Mouse (Mus musculus) forebrain, embryonic 16.5 days (tissue): Measurements from ENCODE around the gene Ifna11. TPM values are rescaled to one million over a fixed set of nuclear protein-coding genes. Genes with fewer than 3 reads are reported as not detected.
"Not testable (repeated sequence)": the region's sequence is repeated elsewhere in the genome, so short reads cannot be mapped to it uniquely, and the experiment has no call there.

Experiments
- ATAC-seq: fragments of 200-750 bp; cut with Nextera tagmentation; 2 replicates; pipeline ENCODE4 v1.8.0; 2017; ENCODE audit warnings: mild to moderate bottlenecking, moderate library complexity
- H3K27ac ChIP-seq: fragments of 300-500 bp; sonication (generic); 2 replicates; pipeline ENCODE4 v1.5.1; 2014; ENCODE audit warnings: low read length, control low read depth
- H3K27me3 ChIP-seq: fragments of 300-500 bp; sonication (generic); replicated peaks from 2 replicates; pipeline ENCODE4 v1.6.1; 2014; ENCODE audit warnings: low read length; ENCODE audit not compliant: control insufficient read depth, insufficient read depth
- H3K36me3 ChIP-seq: fragments of 300-500 bp; sonication (generic); 2 replicates; pipeline ENCODE4 v1.6.1; 2014; ENCODE audit not compliant: control insufficient read depth, insufficient read depth
- H3K4me1 ChIP-seq: fragments of 300-500 bp; sonication (generic); replicated peaks from 2 replicates; pipeline ENCODE4 v1.6.1; 2014; ENCODE audit warnings: low read length; ENCODE audit not compliant: control insufficient read depth, insufficient read depth
- H3K4me2 ChIP-seq: fragments of 300-500 bp; sonication (generic); 2 replicates; pipeline ENCODE4 v1.6.1; 2014; ENCODE audit warnings: mild to moderate bottlenecking, low read length, control low read depth
- H3K4me3 ChIP-seq: fragments of 300-500 bp; sonication (generic); replicated peaks from 2 replicates; pipeline ENCODE4 v1.5.1; 2014; ENCODE audit warnings: mild to moderate bottlenecking, low read length, control low read depth
- H3K9ac ChIP-seq: fragments of 300-500 bp; sonication (generic); replicated peaks from 2 replicates; pipeline ENCODE4 v1.6.1; 2014; ENCODE audit warnings: low read depth, low read length, control low read depth
- H3K9me3 ChIP-seq: fragments of 300-500 bp; sonication (generic); 2 replicates; pipeline ENCODE4 v1.6.1; 2016; ENCODE audit warnings: low read length; ENCODE audit not compliant: control insufficient read depth
- WGBS: fragments of 180-500 bp; shearing (Covaris S2); extraction: QIAGEN DNeasy Blood & Tissue Kit; methylation state at CpG from one replicate; pipeline ENCODE4 v1.1.7; 2014; 5-methylcytosine and 5-hydroxymethylcytosine counted together
- polyA plus RNA-seq: library from polyadenylated mRNA; unstranded; fragments of >200 nt; fragmentation: Nextera tagmentation; extraction: Ambion mirVana; gene quantifications from 2 replicates; pipeline ENCODE4 v1.2.1, GENCODE M21; 2015

The Ifna11 gene
- polyA plus RNA-seq, 1 experiment from 2014 or later: not detected

DNA sequence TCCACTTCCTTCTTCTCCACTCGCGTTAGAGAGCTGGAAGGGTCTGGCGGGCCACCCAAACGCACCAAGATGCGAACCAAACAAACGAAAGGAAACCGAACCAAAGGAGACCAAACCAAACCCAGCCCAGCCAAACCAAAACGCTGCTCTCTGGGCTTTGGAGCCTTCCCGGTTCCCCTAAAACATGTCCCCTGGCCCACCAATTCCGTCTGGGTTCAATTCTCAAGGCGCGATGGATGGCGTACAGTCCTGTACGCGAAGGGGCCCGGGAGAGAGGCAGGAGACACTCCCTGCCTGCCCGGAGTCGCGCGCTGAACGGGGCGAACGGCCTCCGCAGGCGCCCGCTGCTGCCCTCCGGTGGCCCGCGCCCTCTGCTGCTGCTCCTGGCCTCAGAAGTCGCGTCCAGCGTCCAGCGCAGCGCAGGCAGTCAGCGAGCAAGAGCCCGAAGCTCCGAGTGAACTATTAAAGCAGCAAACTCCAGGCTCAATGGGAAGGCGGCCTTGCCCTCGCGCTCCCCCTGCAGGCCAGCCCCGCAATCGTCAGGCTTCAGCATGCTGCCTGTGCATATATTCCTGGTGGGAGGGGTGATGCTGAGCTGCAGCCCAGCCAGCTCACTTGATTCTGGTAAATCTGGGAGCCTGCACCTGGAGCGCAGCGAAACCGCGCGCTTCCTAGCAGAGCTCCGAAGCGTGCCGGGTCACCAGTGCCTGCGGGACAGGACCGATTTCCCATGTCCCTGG lies 25.7 kb upstream of the Ifna11 start, which contains the start of gene Gm13275:
Gm13275 (plus strand) TSS at position 552 of the 740 bp plus-strand sequence.
- not testable (repeated sequence) for H3K36me3 ChIP-seq, H3K27me3 ChIP-seq, H3K9me3 ChIP-seq, H3K4me3 ChIP-seq, ATAC-seq, H3K4me2 ChIP-seq, H3K4me1 ChIP-seq, H3K9ac ChIP-seq, H3K27ac ChIP-seq
- 0% methylated on average over 6 of the region's 52 CpGs for WGBS

DNA sequence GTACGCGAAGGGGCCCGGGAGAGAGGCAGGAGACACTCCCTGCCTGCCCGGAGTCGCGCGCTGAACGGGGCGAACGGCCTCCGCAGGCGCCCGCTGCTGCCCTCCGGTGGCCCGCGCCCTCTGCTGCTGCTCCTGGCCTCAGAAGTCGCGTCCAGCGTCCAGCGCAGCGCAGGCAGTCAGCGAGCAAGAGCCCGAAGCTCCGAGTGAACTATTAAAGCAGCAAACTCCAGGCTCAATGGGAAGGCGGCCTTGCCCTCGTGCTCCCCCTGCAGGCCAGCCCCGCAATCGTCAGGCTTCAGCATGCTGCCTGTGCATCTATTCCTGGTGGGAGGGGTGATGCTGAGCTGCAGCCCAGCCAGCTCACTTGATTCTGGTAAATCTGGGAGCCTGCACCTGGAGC lies 22.7 kb upstream of the Ifna11 start, which contains the start of gene Gm13279:
Gm13279 (plus strand) TSS at position 301 of the 400 bp plus-strand sequence.
- ATAC-seq, H3K9ac ChIP-seq, H3K27ac ChIP-seq, H3K36me3 ChIP-seq, H3K27me3 ChIP-seq, H3K4me3 ChIP-seq, H3K9me3 ChIP-seq, H3K4me2 ChIP-seq, H3K4me1 ChIP-seq: not testable (repeated sequence)
- no CpG with 5 or more reads among the region's 28 CpGs for whole genome bisulfite sequencing

DNA sequence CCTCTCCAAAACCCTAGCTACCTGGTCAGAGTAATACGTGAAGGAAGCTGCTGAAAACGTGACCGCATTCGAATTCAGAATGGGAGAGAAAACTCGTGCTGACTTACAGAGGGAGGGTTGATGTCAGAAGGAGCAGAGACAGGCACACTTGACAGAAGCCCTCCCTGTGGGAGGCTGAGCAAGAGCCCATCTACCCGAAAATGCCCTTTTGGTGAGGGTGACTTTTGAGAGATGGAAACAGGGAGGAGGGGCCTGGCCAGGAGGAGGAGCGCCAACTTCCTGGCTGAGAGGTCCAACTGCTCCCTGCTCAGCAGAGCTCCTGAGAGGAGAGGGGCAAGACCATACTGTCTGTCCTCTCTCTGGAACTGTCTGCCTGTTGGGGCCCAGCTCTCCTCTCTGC lies 20.4 kb upstream of the Ifna11 start, which contains the start of gene Gm13285:
Gm13285 (plus strand) TSS at position 301 of the 400 bp plus-strand sequence.
- not testable (repeated sequence) for H3K27ac ChIP-seq, H3K4me3 ChIP-seq, H3K4me1 ChIP-seq, H3K9ac ChIP-seq, H3K4me2 ChIP-seq, H3K27me3 ChIP-seq, H3K36me3 ChIP-seq, ATAC-seq, H3K9me3 ChIP-seq
- 33% methylated on average over 1 of the region's 7 CpGs for WGBS

DNA sequence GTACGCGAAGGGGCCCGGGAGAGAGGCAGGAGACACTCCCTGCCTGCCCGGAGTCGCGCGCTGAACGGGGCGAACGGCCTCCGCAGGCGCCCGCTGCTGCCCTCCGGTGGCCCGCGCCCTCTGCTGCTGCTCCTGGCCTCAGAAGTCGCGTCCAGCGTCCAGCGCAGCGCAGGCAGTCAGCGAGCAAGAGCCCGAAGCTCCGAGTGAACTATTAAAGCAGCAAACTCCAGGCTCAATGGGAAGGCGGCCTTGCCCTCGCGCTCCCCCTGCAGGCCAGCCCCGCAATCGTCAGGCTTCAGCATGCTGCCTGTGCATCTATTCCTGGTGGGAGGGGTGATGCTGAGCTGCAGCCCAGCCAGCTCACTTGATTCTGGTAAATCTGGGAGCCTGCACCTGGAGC lies 16.8 kb upstream of the Ifna11 start, which contains the start of gene Gm13287:
Gm13287 (plus strand) TSS at position 301 of the 400 bp plus-strand sequence.
- H3K9ac ChIP-seq, H3K4me3 ChIP-seq, H3K4me2 ChIP-seq, H3K27me3 ChIP-seq, H3K4me1 ChIP-seq, H3K9me3 ChIP-seq, ATAC-seq, H3K27ac ChIP-seq, H3K36me3 ChIP-seq: not testable (repeated sequence)
- WGBS: no CpG with 5 or more reads among the region's 29 CpGs

DNA sequence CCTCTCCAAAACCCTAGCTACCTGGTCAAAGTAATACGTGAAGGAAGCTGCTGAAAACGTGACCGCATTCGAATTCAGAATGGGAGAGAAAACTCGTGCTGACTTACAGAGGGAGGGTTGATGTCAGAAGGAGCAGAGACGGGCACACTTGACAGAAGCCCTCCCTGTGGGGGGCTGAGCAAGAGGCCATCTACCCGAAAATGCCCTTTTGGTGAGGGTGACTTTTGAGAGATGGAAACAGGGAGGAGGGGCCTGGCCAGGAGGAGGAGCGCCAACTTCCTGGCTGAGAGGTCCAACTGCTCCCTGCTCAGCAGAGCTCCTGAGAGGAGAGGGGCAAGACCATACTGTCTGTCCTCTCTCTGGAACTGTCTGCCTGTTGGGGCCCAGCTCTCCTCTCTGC lies 14.5 kb upstream of the Ifna11 start, which contains the start of gene Gm13288:
Gm13288 (plus strand) TSS at position 301 of the 400 bp plus-strand sequence.
- not testable (repeated sequence) for ATAC-seq

DNA sequence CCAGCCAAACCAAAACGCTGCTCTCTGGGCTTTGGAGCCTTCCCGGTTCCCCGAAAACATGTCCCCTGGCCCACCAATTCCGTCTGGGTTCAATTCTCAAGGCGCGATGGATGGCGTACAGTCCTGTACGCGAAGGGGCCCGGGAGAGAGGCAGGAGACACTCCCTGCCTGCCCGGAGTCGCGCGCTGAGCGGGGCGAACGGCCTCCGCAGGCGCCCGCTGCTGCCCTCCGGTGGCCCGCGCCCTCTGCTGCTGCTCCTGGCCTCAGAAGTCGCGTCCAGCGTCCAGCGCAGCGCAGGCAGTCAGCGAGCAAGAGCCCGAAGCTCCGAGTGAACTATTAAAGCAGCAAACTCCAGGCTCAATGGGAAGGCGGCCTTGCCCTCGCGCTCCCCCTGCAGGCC lies 14.0 kb upstream of the Ifna11 start:
- Histone ChIP-seq H3K4me3 (0 out of 2 replicates have a peak overlapping the region, but pooled peaks have one; percentile 20), H3K4me2 (peak overlapping the region; percentile 31; the same call in 1 of the 2 replicates)
- H3K9me3 ChIP-seq, H3K27ac ChIP-seq, H3K4me1 ChIP-seq, ATAC-seq, H3K36me3 ChIP-seq, H3K27me3 ChIP-seq, H3K9ac ChIP-seq: not testable (repeated sequence)
- WGBS: 0% methylated on average over 12 of the region's 34 CpGs

More for the DNA sequence above, 14.5 kb upstream of the Ifna11 start, which contains the start of gene Gm13288:
- H3K9me3 ChIP-seq, H3K36me3 ChIP-seq, H3K27me3 ChIP-seq, H3K4me1 ChIP-seq, H3K9ac ChIP-seq, H3K27ac ChIP-seq: not testable (repeated sequence)
- no CpG with 5 or more reads among the region's 8 CpGs for WGBS
- peak within 1 kb of the TSS; percentile 31; the same call in 1 of the 2 replicates for H3K4me2 ChIP-seq
- 0 out of 2 replicates have a peak within 1 kb of the TSS, but pooled peaks have one; percentile 20 for H3K4me3 ChIP-seq

DNA sequence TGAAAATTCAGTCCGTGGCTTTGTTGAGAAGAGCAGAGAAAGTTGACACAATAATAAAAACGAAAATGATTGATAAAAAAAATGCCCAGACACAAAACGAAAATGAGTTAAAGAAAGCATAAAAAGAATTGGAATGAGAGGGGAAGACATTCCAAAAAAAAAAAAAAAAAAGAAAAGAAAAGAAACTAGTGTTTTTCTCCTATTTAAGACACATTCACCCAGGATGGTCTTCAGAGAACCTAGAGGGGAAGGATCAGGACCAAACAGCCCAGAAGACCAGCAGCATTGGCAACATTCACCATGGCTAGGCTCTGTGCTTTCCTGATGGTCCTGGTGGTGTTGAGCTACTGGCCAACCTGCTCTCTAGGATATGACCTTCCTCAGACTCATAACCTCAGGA lies 3.8 kb upstream of the Ifna11 start, which contains the start of gene Ifna7:
Ifna7 (plus strand) TSS at position 301 of the 400 bp plus-strand sequence.
- no peaks in the 10 kb centered on the region for H3K9me3 ChIP-seq
- 73% methylated on average over 3 of the region's 3 CpGs for WGBS
- no peaks in the 10 kb centered on the region for H3K27me3 ChIP-seq
- H3K36me3 ChIP-seq: no peaks in the 10 kb centered on the region
- no peak within 1 kb of the TSS for H3K27ac ChIP-seq
- no peak within 1 kb of the TSS for H3K4me2 ChIP-seq
- no peak within 1 kb of the TSS for H3K9ac ChIP-seq
- ATAC-seq: no peak
- no peaks in the 10 kb centered on the region for H3K4me1 ChIP-seq
- no peak within 1 kb of the TSS for H3K4me3 ChIP-seq

DNA sequence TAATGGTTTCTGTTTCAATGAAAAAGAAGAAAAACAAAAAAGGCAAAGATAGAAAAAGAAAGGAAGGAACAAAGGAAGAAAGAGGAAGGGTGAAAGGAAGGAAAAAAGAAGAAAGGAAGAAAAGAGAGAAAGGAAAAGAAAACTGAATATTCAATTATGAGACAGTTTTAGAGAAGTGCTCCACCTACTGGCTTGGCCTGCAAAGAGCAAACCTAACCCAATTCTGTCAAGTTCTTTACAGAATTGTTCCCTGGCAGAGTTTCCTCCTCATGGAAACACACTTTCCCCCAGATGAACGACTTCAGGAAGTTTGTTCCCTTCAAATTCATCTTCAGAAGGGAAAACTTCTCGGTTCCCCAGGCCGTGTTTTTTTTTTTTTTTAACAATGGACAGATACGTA lies 3.2 kb downstream of the Ifna11 start:
- Histone ChIP-seq H3K36me3 (no peaks in the 10 kb centered on the region), H3K9ac (no peak overlapping the region), H3K9me3 (no peaks in the 10 kb centered on the region), H3K27ac (no peak overlapping the region), H3K27me3 (no peaks in the 10 kb centered on the region), H3K4me1 (no peaks in the 10 kb centered on the region), H3K4me3 (no peak overlapping the region), H3K4me2 (no peak overlapping the region)
- WGBS: 23% methylated on average over 4 of the region's 4 CpGs
- ATAC-seq: no peak

DNA sequence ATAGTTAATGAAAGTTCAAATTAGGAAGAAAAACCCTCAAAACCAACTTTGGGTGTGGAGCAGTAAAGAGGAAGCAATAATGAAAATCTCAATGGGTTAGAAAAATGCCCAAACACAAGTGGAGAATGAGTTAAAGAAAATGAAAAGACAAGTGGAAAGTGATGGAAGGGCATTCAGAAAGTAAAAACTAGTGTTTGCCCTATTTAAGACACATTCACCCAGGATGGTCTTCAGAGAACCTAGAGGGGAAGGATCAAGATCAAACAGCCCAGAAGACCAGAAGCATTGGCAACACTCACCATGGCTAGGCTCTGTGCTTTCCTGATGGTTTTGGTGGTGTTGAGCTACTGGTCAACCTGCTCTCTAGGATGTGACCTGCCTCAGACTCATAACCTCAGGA lies 7.4 kb downstream of the Ifna11 start, which contains the start of gene Ifna6:
Ifna6 (plus strand) TSS at position 301 of the 400 bp plus-strand sequence.
- ATAC-seq, H3K27ac ChIP-seq, H3K4me2 ChIP-seq, H3K4me1 ChIP-seq, H3K36me3 ChIP-seq, H3K27me3 ChIP-seq, H3K4me3 ChIP-seq, H3K9ac ChIP-seq, H3K9me3 ChIP-seq: not testable (repeated sequence)
